Mouse (Mus musculus): ENCODE measurements around the gene Fmnl1.

DNA sequence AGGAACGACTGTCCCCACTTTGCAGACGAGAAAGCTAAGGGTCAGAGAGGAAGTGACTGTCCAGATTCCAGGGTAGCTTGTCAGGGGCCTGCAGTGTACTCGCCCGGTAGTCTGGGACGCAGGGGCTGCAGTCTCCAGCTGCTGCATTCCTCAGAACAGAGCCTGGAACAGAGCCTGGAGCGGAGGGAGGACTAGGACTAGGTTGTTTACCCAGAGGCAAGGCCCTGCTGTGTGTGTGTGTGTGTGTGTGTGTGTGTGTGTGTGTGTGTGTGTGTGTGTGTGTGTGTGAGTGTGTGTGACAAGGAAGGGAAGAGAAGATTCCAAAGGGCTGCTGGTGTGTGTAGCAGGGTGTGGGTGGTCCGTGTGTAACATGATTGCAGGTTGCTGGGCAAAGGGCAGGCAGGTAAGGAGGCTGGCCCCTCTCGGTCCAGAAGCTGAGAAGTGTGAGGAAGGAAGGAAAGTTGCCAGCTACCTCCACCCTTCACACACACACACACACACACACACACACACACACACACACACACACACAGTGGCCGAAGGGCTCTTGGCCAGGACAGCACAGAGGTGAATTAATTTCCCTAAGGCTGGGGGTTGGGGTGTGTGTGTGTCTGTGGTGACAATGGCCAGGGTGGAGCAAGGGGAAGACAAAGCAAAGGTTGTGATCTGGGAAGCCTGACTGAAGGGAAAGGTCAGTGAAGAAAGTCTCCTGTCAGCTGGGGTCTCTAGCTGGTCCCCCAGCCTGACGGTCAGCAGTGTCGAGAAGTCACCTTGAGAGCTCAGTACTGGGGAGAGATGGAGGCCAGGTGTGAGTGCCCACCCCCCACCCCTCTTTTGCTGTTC is 29.6 kb upstream of the Fmnl1 start:
- TF ChIP-seq CTCF (conservative IDR thresholded peaks at IDR 0.05; ENCODE audit: low read length) (no peak), POU5F1 (IDR thresholded peaks at IDR 0.05; ENCODE audit: borderline replicate concordance, low read length) (no peak), NANOG (IDR thresholded peaks at IDR 0.05; ENCODE audit: borderline replicate concordance, low read length) (no peak)

All from E14TG2a.4 (cell line).